Mouse (Mus musculus) embryonic facial prominence, embryonic 15.5 days (tissue): ENCODE measurements around the gene Zfp617. TPM values are rescaled to one million over a fixed set of nuclear protein-coding genes. Genes with fewer than 3 reads are reported as not detected.
"Not testable (repeated sequence)": the region's sequence is repeated elsewhere in the genome, so short reads cannot be mapped to it uniquely, and the experiment has no call there.

ENCODE experiments used
- ATAC-seq: fragments of 200-750 bp; cut with Nextera tagmentation; 2 replicates; pipeline ENCODE4 v1.8.0; 2017; ENCODE audit warnings: low read depth, moderate TSS enrichment; ENCODE audit not compliant: insufficient number of reproducible peaks, low FRiP score, low TSS enrichment
- H3K27ac ChIP-seq: fragments of 300-500 bp; sonication (generic); replicated peaks from 2 replicates; pipeline ENCODE4 v1.5.1; 2015; ENCODE audit warnings: mild to moderate bottlenecking, inconsistent platforms
- H3K27me3 ChIP-seq: fragments of 300-500 bp; sonication (generic); 2 replicates; pipeline ENCODE4 v1.6.1; 2015; ENCODE audit warnings: inconsistent platforms
- H3K36me3 ChIP-seq: fragments of 300-500 bp; sonication (generic); 2 replicates; pipeline ENCODE4 v1.6.1; 2015; ENCODE audit warnings: mild to moderate bottlenecking, inconsistent platforms
- H3K4me1 ChIP-seq: fragments of 300-500 bp; sonication (generic); 2 replicates; pipeline ENCODE4 v1.6.1; 2015; ENCODE audit warnings: inconsistent platforms
- H3K4me2 ChIP-seq: fragments of 300-500 bp; sonication (generic); replicated peaks from 2 replicates; pipeline ENCODE4 v1.6.1; 2015; ENCODE audit warnings: mild to moderate bottlenecking, inconsistent platforms
- H3K4me3 ChIP-seq: fragments of 300-500 bp; sonication (generic); replicated peaks from 2 replicates; pipeline ENCODE4 v1.5.1; 2015; ENCODE audit warnings: mild to moderate bottlenecking, inconsistent platforms
- H3K9ac ChIP-seq: fragments of 300-500 bp; sonication (generic); 2 replicates; pipeline ENCODE4 v1.6.1; 2015; ENCODE audit warnings: inconsistent platforms
- H3K9me3 ChIP-seq: fragments of 300-500 bp; sonication (generic); replicated peaks from 2 replicates; pipeline ENCODE4 v1.6.1; 2016; ENCODE audit warnings: inconsistent platforms
- WGBS: fragments of 180-500 bp; shearing (Covaris S2); methylation state at CpG from one replicate; pipeline ENCODE4 v1.1.7; 2015; 5-methylcytosine and 5-hydroxymethylcytosine counted together
- polyA plus RNA-seq: library from polyadenylated mRNA; unstranded; fragments of >200 nt; fragmentation: Nextera tagmentation; extraction: Ambion mirVana; gene quantifications from 2 replicates; pipeline ENCODE4 v1.2.1, GENCODE M21; 2015

Gene Zfp617
- polyA plus RNA-seq, 1 experiment from 2014 or later: 23.1 TPM

GRCm38 (mm10) chr8:71925791-71926190, 17.4 kb downstream of the Zfp617 start:
- Histone ChIP-seq H3K4me1 (0 out of 2 replicates have a peak, but pooled peaks cover 5% of the 10 kb centered on the region), H3K4me2 (no peak overlapping the region), H3K4me3 (no peak overlapping the region), H3K27me3 (no peaks in the 10 kb centered on the region), H3K9me3 (0 out of 2 replicates have a peak, but pooled peaks cover 4% of the 10 kb centered on the region), H3K9ac (no peak overlapping the region), H3K36me3 (peaks cover 19% of the 10 kb centered on the region), H3K27ac (no peak overlapping the region)
- no peak for ATAC-seq
- WGBS: 94% methylated on average over 5 of the region's 5 CpGs

- H3K4me2 ChIP-seq: no peak overlapping the region
- no peak for ATAC-seq
- no peak overlapping the region for H3K9ac ChIP-seq
- WGBS: 97% methylated on average over 3 of the region's 3 CpGs
- 0 out of 2 replicates have a peak, but pooled peaks cover 5% of the 10 kb centered on the region for H3K4me1 ChIP-seq
- H3K4me3 ChIP-seq: no peak overlapping the region
- H3K27me3 ChIP-seq: no peaks in the 10 kb centered on the region
- H3K9me3 ChIP-seq: 0 out of 2 replicates have a peak, but pooled peaks cover 10% of the 10 kb centered on the region
- H3K36me3 ChIP-seq: peaks cover 27% of the 10 kb centered on the region
- no peak overlapping the region for H3K27ac ChIP-seq
Observed at GRCm38 (mm10) chr8:71926551-71926950, 18.1 kb downstream of the Zfp617 start.

DNA sequence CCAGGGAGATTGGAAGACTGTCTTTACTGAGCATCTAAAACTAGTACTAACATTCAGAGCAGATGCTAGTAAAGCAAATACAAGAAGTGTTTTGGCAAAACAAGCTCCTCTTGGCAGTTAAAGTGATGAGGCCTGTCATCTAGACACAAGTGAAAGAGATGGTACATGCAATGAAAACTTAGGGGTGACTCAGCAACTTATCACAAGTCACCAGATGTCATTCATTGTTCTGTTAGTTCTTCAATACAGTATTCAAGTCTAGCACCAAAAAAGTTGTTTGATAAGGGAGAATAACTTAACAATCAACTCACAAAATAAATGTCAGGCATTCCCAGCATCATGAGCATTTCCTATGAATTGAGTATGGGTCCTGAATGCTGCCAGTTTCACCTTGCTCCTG, 19.3 kb downstream of the Zfp617 start:
- Histone ChIP-seq H3K36me3 (peaks cover 28% of the 10 kb centered on the region), H3K27ac (no peak overlapping the region), H3K4me2 (no peak overlapping the region), H3K4me1 (0 out of 2 replicates have a peak, but pooled peaks cover 5% of the 10 kb centered on the region), H3K9me3 (0 out of 2 replicates have a peak, but pooled peaks cover 11% of the 10 kb centered on the region), H3K9ac (no peak overlapping the region), H3K4me3 (no peak overlapping the region), H3K27me3 (no peaks in the 10 kb centered on the region)
- no peak for ATAC-seq

- ATAC-seq, H3K9me3 ChIP-seq: not testable (repeated sequence)
- WGBS: 80% methylated on average over 2 of the region's 2 CpGs
Observed at GRCm38 (mm10) chr8:71938037-71938436, 29.6 kb downstream of the Zfp617 start.

DNA sequence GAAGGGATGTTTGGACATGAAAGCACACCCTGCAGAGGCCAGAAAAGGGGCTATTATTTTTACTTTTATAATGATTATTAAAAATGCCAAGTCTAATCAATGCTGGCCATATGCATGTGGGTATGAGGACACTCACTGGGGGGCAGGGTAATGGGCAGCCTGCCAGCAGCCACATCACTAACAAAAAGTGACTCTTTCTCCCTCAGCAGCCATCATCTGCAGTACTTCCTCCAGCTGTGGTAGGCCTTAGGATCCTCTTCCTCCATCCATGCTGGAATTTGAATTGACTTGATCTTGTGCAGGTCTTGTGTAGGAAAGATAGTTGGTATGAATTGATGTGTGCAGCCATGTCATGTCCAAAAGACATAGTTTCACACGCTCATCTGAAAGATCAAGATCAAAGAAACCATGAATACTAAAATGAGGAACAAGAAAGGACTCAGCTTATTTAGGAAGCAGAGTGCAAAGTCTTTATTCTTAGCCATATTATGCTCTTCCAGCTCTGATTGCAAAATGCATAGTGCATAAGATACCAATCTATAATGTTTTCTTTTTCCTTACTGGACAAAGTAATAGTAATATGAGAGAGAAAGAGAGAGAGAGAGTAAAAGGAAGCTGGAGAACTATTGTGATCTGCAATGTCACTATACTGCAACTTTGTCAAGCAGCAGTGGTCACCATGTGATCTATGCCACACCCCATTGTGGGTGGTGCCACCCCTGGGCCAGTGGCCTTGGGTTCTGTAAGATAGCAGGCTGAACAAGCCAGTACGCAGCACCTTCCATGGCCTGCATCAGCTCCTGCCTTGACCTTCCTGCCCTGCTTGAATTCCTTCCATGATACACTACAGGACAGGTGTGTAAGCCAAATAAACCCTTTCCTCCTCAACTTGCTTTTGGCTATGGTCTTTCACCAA, 32.1 kb downstream of the Zfp617 start:
- H3K4me1 ChIP-seq: no peaks in the 10 kb centered on the region
- ATAC-seq: no peak
- no peaks in the 10 kb centered on the region for H3K36me3 ChIP-seq
- no peak overlapping the region for H3K4me2 ChIP-seq
- no peak overlapping the region for H3K27ac ChIP-seq
- no peak overlapping the region for H3K9ac ChIP-seq
- H3K4me3 ChIP-seq: no peak overlapping the region
- WGBS: 78% methylated on average over 2 of the region's 2 CpGs
- no peaks in the 10 kb centered on the region for H3K9me3 ChIP-seq
- 0 out of 2 replicates have a peak, but pooled peaks cover 7% of the 10 kb centered on the region for H3K27me3 ChIP-seq

More at GRCm38 (mm10) chr8:71938037-71938436, 29.6 kb downstream of the Zfp617 start:
- not testable (repeated sequence) for H3K27ac ChIP-seq, H3K36me3 ChIP-seq, H3K4me1 ChIP-seq, H3K4me2 ChIP-seq, H3K9ac ChIP-seq, H3K27me3 ChIP-seq, H3K4me3 ChIP-seq

- 81% methylated on average over 1 of the region's 1 CpGs for WGBS
- H3K4me1 ChIP-seq: no peaks in the 10 kb centered on the region
- H3K9me3 ChIP-seq: no peaks in the 10 kb centered on the region
- H3K27ac ChIP-seq: no peak overlapping the region
- H3K4me3 ChIP-seq: no peak overlapping the region
- no peak overlapping the region for H3K4me2 ChIP-seq
- ATAC-seq: no peak
- H3K27me3 ChIP-seq: 0 out of 2 replicates have a peak, but pooled peaks cover 7% of the 10 kb centered on the region
- H3K36me3 ChIP-seq: no peaks in the 10 kb centered on the region
- no peak overlapping the region for H3K9ac ChIP-seq
Observed at GRCm38 (mm10) chr8:71941776-71942175, 33.3 kb downstream of the Zfp617 start.

GRCm38 (mm10) chr8:71948624-71949023, 40.2 kb downstream of the Zfp617 start:
- no peaks in the 10 kb centered on the region for H3K36me3 ChIP-seq
- ATAC-seq: no peak
- WGBS: 91% methylated on average over 5 of the region's 5 CpGs

GRCm38 (mm10) chr8:71950482-71951221, 42.2 kb downstream of the Zfp617 start, which contains the start of gene Zfp961:
Gene Zfp961, plus strand, starts transcription at chr8:71951038.
- Histone ChIP-seq H3K4me2 (peak within 1 kb of the TSS; percentile 64), H3K27ac (peak within 1 kb of the TSS; percentile 90), H3K9me3 (0 out of 2 replicates have a peak, but pooled peaks cover 14% of the 10 kb centered on the region), H3K36me3 (peaks cover 9% of the 10 kb centered on the region), H3K27me3 (no peaks in the 10 kb centered on the region), H3K4me1 (peaks cover 15% of the 10 kb centered on the region; the same call in 1 of the 2 replicates), H3K9ac (peak within 1 kb of the TSS; percentile 54), H3K4me3 (peak within 1 kb of the TSS; percentile 83)
- WGBS: 3% methylated on average over 34 of the region's 34 CpGs
- peak; percentile 100 for ATAC-seq

More at GRCm38 (mm10) chr8:71948624-71949023, 40.2 kb downstream of the Zfp617 start:
- H3K4me2 ChIP-seq: no peak overlapping the region
- 0 out of 2 replicates have a peak, but pooled peaks cover 7% of the 10 kb centered on the region for H3K27me3 ChIP-seq
- no peak overlapping the region for H3K4me3 ChIP-seq
- H3K27ac ChIP-seq: no peak overlapping the region
- H3K9ac ChIP-seq: no peak overlapping the region
- H3K9me3 ChIP-seq: no peaks in the 10 kb centered on the region
- peaks cover 15% of the 10 kb centered on the region; the same call in 1 of the 2 replicates for H3K4me1 ChIP-seq

GRCm38 (mm10) chr8:71951436-71952161, 43.2 kb downstream of the Zfp617 start:
- Histone ChIP-seq H3K9me3 (0 out of 2 replicates have a peak, but pooled peaks cover 14% of the 10 kb centered on the region), H3K4me1 (peaks cover 15% of the 10 kb centered on the region; the same call in 1 of the 2 replicates), H3K4me2 (peak overlapping the region; percentile 64), H3K27ac (no peak overlapping the region), H3K9ac (peak overlapping the region; percentile 54; the same call in 1 of the 2 replicates), H3K27me3 (no peaks in the 10 kb centered on the region), H3K4me3 (peak overlapping the region; percentile 83), H3K36me3 (peaks cover 9% of the 10 kb centered on the region)
- 30% methylated on average over 14 of the region's 14 CpGs for WGBS
- no peak for ATAC-seq

GRCm38 (mm10) chr8:71952489-71952888, 44.1 kb downstream of the Zfp617 start:
- H3K4me2 ChIP-seq: no peak overlapping the region
- peaks cover 15% of the 10 kb centered on the region; the same call in 1 of the 2 replicates for H3K4me1 ChIP-seq
- no peak overlapping the region for H3K27ac ChIP-seq
- H3K9ac ChIP-seq: no peak overlapping the region
- peaks cover 9% of the 10 kb centered on the region for H3K36me3 ChIP-seq
- no peaks in the 10 kb centered on the region for H3K27me3 ChIP-seq
- H3K9me3 ChIP-seq: 0 out of 2 replicates have a peak, but pooled peaks cover 14% of the 10 kb centered on the region
- no peak overlapping the region for H3K4me3 ChIP-seq
- WGBS: 94% methylated on average over 1 of the region's 1 CpGs
- ATAC-seq: no peak
